Mouse (Mus musculus): ENCODE measurements at regions not wholly inside any gene's neighbourhood (a gene's known extent, or its start where the extent isn't known, plus 50 kb on each side); places are given as distances from the start of the nearest gene placed in this dataset.

- H3K4me3 ChIP-seq (replicated peaks; ENCODE audit: low read depth, low read length) = no peak overlapping the region
- H3K36me3 ChIP-seq (ENCODE audit: control insufficient read depth, insufficient read depth, low read length) = no peaks in the 10 kb centered on the region
- no peaks in the 10 kb centered on the region; the same call in none of the 2 replicates for H3K27me3 ChIP-seq (ENCODE audit: control insufficient read depth, insufficient read depth, low read length)
- 80% methylated on average over 3 of the region's 3 CpGs for WGBS
- no peak for DNase-seq
- H3K9me3 ChIP-seq (ENCODE audit: control insufficient read depth, low read length) = no peaks in the 10 kb centered on the region
- H3K27ac ChIP-seq (replicated peaks; ENCODE audit: low read depth, low read length) = no peak overlapping the region
- no peak overlapping the region for H3K4me2 ChIP-seq (ENCODE audit: low read length)
- no peak overlapping the region for H3K9ac ChIP-seq (replicated peaks; ENCODE audit: low read length)
- ATAC-seq (ENCODE audit: low FRiP score, low TSS enrichment) = no peak
- H3K4me1 ChIP-seq (ENCODE audit: control insufficient read depth, insufficient read depth, low read length) = peaks cover 5% of the 10 kb centered on the region; the same call in 1 of the 2 replicates
Observed at GRCm38 (mm10) chr11:84664258-84664657, 138.9 kb upstream of the Lhx1 start.

DNA sequence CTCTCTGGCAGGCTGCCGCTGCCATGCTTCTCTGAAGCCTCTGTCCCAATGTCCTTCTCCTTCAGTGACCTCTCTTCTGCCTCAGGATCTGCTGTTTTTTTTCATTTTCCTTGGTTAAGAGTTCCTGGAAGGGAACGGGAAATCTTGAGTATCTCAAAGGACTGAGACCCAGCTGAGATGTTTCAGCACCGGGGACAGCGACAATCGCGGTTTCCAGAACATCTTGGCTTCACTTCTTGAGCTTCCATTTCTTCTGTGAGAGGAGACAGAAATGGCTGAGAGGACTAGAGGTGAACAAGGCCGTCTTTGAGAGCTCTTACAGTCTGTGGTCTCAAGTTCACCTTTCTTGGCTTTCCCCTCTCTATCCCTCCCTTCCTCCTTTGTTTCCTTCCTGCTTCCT is 136.6 kb upstream of the Lhx1 start:
- Histone ChIP-seq H3K9ac (replicated peaks; ENCODE audit: low read length) (no peak overlapping the region), H3K27ac (replicated peaks; ENCODE audit: low read depth, low read length) (no peak overlapping the region), H3K36me3 (ENCODE audit: control insufficient read depth, insufficient read depth, low read length) (no peaks in the 10 kb centered on the region), H3K4me1 (ENCODE audit: control insufficient read depth, insufficient read depth, low read length) (peaks cover 5% of the 10 kb centered on the region; the same call in 1 of the 2 replicates), H3K4me2 (ENCODE audit: low read length) (no peak overlapping the region), H3K27me3 (ENCODE audit: control insufficient read depth, insufficient read depth, low read length) (no peaks in the 10 kb centered on the region; the same call in none of the 2 replicates), H3K4me3 (replicated peaks; ENCODE audit: low read depth, low read length) (no peak overlapping the region), H3K9me3 (ENCODE audit: control insufficient read depth, low read length) (0 out of 2 replicates have a peak, but pooled peaks cover 2% of the 10 kb centered on the region)
- peak; percentile 62 for DNase-seq
- no peak for ATAC-seq (ENCODE audit: low FRiP score, low TSS enrichment)
- 12% methylated on average over 7 of the region's 7 CpGs for WGBS

DNA sequence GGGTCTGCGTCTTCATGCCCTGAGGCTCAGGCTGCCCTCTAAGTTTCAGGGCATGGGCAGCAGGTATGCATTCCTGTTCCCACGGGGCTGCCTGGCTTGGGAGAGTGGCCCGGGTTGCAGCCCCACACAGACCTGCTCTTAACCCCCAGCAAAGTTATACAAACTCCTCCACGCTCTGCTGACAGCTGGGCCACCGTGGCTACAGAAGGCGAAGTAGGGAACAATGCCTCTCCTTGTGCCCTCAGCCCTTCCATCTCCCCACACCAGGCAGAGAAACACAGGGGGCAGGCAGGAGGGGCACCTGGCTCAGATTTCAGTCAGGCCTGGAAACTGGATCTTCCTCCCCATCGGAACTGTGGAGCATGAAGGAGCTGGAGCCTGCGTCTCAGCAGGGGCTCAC is 135.5 kb upstream of the Lhx1 start:
- H3K36me3 ChIP-seq (ENCODE audit: control insufficient read depth, insufficient read depth, low read length) = no peaks in the 10 kb centered on the region
- H3K27ac ChIP-seq (replicated peaks; ENCODE audit: low read depth, low read length) = no peak overlapping the region
- no peak for ATAC-seq (ENCODE audit: low FRiP score, low TSS enrichment)
- H3K27me3 ChIP-seq (ENCODE audit: control insufficient read depth, insufficient read depth, low read length) = no peaks in the 10 kb centered on the region; the same call in none of the 2 replicates
- H3K4me3 ChIP-seq (replicated peaks; ENCODE audit: low read depth, low read length) = no peak overlapping the region
- 0 out of 2 replicates have a peak, but pooled peaks cover 2% of the 10 kb centered on the region for H3K9me3 ChIP-seq (ENCODE audit: control insufficient read depth, low read length)
- no peak for DNase-seq
- H3K4me1 ChIP-seq (ENCODE audit: control insufficient read depth, insufficient read depth, low read length) = peaks cover 5% of the 10 kb centered on the region; the same call in 1 of the 2 replicates
- 15% methylated on average over 8 of the region's 8 CpGs for WGBS
- no peak overlapping the region for H3K4me2 ChIP-seq (ENCODE audit: low read length)
- H3K9ac ChIP-seq (replicated peaks; ENCODE audit: low read length) = no peak overlapping the region

DNA sequence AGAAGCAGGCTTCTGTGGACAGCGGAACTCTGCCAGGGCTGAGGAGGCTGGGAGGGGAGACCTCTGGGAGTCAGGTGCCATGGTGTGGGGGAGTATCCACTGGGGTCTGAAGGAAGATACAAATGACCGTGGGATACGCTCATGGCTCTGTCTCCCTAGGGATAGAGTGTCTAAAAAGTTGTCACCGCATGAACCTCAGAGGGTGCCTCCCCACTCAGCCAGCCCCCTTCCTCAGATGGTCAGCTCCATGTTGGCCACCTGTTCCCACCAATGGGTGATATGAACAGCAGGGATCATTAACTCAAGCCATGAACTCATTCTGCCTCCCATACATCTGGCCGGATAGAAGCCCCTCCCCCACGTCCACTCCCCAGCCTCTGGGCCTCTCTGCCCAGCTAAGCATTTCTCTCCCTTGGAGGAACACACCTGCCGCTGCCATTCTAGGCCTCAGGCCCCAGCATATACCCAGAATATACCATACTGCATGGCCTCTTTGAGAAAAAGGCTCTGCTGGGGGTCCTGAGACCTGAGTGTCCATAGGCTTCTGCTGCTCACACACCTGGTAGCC is 134.1 kb upstream of the Lhx1 start:
- H3K27me3 ChIP-seq (ENCODE audit: control insufficient read depth, insufficient read depth, low read length) = no peaks in the 10 kb centered on the region; the same call in none of the 2 replicates
- H3K4me3 ChIP-seq (replicated peaks; ENCODE audit: low read depth, low read length) = no peak overlapping the region
- 0 out of 2 replicates have a peak, but pooled peaks cover 2% of the 10 kb centered on the region for H3K9me3 ChIP-seq (ENCODE audit: control insufficient read depth, low read length)
- 82% methylated on average over 7 of the region's 7 CpGs for WGBS
- peaks cover 5% of the 10 kb centered on the region; the same call in 1 of the 2 replicates for H3K4me1 ChIP-seq (ENCODE audit: control insufficient read depth, insufficient read depth, low read length)
- DNase-seq (no peak), ATAC-seq (ENCODE audit: low FRiP score, low TSS enrichment) (no peak)
- H3K9ac ChIP-seq (replicated peaks; ENCODE audit: low read length) = no peak overlapping the region
- H3K27ac ChIP-seq (replicated peaks; ENCODE audit: low read depth, low read length) = no peak overlapping the region
- no peaks in the 10 kb centered on the region for H3K36me3 ChIP-seq (ENCODE audit: control insufficient read depth, insufficient read depth, low read length)
- H3K4me2 ChIP-seq (ENCODE audit: low read length) = no peak overlapping the region

GRCm38 (mm10) chr11:84653481-84653880 is 128.1 kb upstream of the Lhx1 start:
- Histone ChIP-seq H3K4me1 (ENCODE audit: control insufficient read depth, insufficient read depth, low read length) (no peaks in the 10 kb centered on the region), H3K27me3 (ENCODE audit: control insufficient read depth, insufficient read depth, low read length) (no peaks in the 10 kb centered on the region), H3K4me2 (ENCODE audit: low read length) (no peak overlapping the region), H3K36me3 (ENCODE audit: control insufficient read depth, insufficient read depth, low read length) (no peaks in the 10 kb centered on the region), H3K9ac (replicated peaks; ENCODE audit: low read length) (no peak overlapping the region), H3K27ac (replicated peaks; ENCODE audit: low read depth, low read length) (peak overlapping the region; percentile 28; the same call in 1 of the 2 replicates), H3K4me3 (replicated peaks; ENCODE audit: low read depth, low read length) (no peak overlapping the region), H3K9me3 (ENCODE audit: control insufficient read depth, low read length) (0 out of 2 replicates have a peak, but pooled peaks cover 2% of the 10 kb centered on the region)
- ATAC-seq (ENCODE audit: low FRiP score, low TSS enrichment) (no peak), DNase-seq (no peak)
- WGBS = 28% methylated on average over 8 of the region's 8 CpGs

- ATAC-seq (ENCODE audit: low FRiP score, low TSS enrichment) = no peak
- H3K4me3 ChIP-seq (replicated peaks; ENCODE audit: low read depth, low read length) = no peak overlapping the region
Observed at GRCm38 (mm10) chr11:84648899-84649298, 123.6 kb upstream of the Lhx1 start.

GRCm38 (mm10) chr11:84647104-84647503 is 121.8 kb upstream of the Lhx1 start:
- no peaks in the 10 kb centered on the region for H3K36me3 ChIP-seq (ENCODE audit: control insufficient read depth, insufficient read depth, low read length)
- no peak for ATAC-seq (ENCODE audit: low FRiP score, low TSS enrichment)
- WGBS = 94% methylated on average over 5 of the region's 5 CpGs

More at GRCm38 (mm10) chr11:84648899-84649298, 123.6 kb upstream of the Lhx1 start:
- Histone ChIP-seq H3K9me3 (ENCODE audit: control insufficient read depth, low read length) (peaks cover 9% of the 10 kb centered on the region; the same call in 1 of the 2 replicates), H3K9ac (replicated peaks; ENCODE audit: low read length) (no peak overlapping the region), H3K27ac (replicated peaks; ENCODE audit: low read depth, low read length) (no peak overlapping the region), H3K27me3 (ENCODE audit: control insufficient read depth, insufficient read depth, low read length) (no peaks in the 10 kb centered on the region), H3K36me3 (ENCODE audit: control insufficient read depth, insufficient read depth, low read length) (no peaks in the 10 kb centered on the region), H3K4me2 (ENCODE audit: low read length) (no peak overlapping the region), H3K4me1 (ENCODE audit: control insufficient read depth, insufficient read depth, low read length) (0 out of 2 replicates have a peak, but pooled peaks cover 2% of the 10 kb centered on the region)
- DNase-seq = no peak
- WGBS = 94% methylated on average over 5 of the region's 5 CpGs

DNA sequence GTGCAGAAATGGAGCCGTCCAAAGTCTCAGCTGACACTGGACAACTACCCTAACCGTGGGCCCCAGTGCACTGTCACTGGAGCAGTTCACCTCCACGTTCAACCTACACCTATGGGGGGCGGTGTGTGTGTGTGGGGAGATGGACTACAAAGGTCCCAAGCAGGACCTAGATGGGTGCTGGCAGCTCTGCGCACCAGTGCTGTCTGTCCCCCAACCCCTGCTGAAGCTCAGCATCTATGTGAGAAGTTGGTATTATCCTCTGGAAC is 117.7 kb upstream of the Lhx1 start:
- ATAC-seq (ENCODE audit: low FRiP score, low TSS enrichment) (peak; percentile 34; the same call in 1 of the 2 replicates), DNase-seq (no peak)
- Histone ChIP-seq H3K4me3 (replicated peaks; ENCODE audit: low read depth, low read length) (peak overlapping the region; percentile 49), H3K9ac (replicated peaks; ENCODE audit: low read length) (peak overlapping the region; percentile 75), H3K4me1 (ENCODE audit: control insufficient read depth, insufficient read depth, low read length) (peaks cover 41% of the 10 kb centered on the region), H3K27me3 (ENCODE audit: control insufficient read depth, insufficient read depth, low read length) (peaks cover 2% of the 10 kb centered on the region; the same call in 1 of the 2 replicates), H3K9me3 (ENCODE audit: control insufficient read depth, low read length) (peaks cover 9% of the 10 kb centered on the region; the same call in 1 of the 2 replicates), H3K36me3 (ENCODE audit: control insufficient read depth, insufficient read depth, low read length) (no peaks in the 10 kb centered on the region), H3K27ac (replicated peaks; ENCODE audit: low read depth, low read length) (peak overlapping the region; percentile 84), H3K4me2 (ENCODE audit: low read length) (peak overlapping the region; percentile 89)
- 43% methylated on average over 5 of the region's 5 CpGs for WGBS

More at GRCm38 (mm10) chr11:84647104-84647503, 121.8 kb upstream of the Lhx1 start:
- no peak overlapping the region for H3K9ac ChIP-seq (replicated peaks; ENCODE audit: low read length)
- H3K9me3 ChIP-seq (ENCODE audit: control insufficient read depth, low read length) = peaks cover 9% of the 10 kb centered on the region; the same call in 1 of the 2 replicates
- no peak for DNase-seq
- peaks cover 18% of the 10 kb centered on the region for H3K4me1 ChIP-seq (ENCODE audit: control insufficient read depth, insufficient read depth, low read length)
- H3K4me2 ChIP-seq (ENCODE audit: low read length) = no peak overlapping the region
- H3K27me3 ChIP-seq (ENCODE audit: control insufficient read depth, insufficient read depth, low read length) = no peaks in the 10 kb centered on the region
- no peak overlapping the region for H3K27ac ChIP-seq (replicated peaks; ENCODE audit: low read depth, low read length)
- no peak overlapping the region for H3K4me3 ChIP-seq (replicated peaks; ENCODE audit: low read depth, low read length)
